Mouse (Mus musculus): Measurements from ENCODE around the gene Vamp4. TPM values are rescaled to one million over a fixed set of nuclear protein-coding genes. Genes with fewer than 3 reads are reported as not detected.
"Not testable (repeated sequence)": the region's sequence is repeated elsewhere in the genome, so short reads cannot be mapped to it uniquely, and the experiment has no call there.

The Vamp4 gene
- polyA plus RNA-seq, 1 experiment from 2014 or later = 56.4 TPM

DNA sequence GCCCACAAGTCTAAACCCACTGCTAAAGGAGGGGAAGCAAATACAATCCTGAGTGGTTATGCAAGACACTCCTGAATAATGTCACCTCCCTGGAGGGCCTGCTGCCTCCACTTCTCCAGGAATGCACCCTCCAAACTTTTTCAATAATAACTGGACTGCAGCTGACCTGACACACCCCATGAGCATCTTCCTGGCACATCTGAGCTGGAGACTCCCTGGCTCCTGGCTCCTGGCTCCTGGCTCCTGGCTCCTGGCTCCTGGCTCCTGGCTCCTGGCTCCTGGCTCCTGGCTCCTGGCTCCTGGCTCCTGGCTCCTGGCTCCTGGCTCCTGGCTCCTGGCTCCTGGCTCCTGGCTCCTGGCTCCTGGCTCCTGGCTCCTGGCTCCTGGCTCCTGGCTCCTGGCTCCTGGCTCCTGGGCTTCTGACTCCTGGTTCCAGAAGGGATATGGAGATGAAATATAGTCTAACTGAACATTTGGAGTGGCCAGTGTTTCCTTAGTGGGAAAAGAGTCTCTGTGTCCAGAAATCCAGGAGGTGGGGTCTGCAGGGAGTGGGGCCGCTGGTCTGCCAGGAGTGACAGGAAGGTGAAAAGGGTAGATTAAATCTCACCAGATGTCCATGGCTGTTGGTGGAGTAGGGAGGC is 65.1 kb downstream of the Vamp4 start:
- not testable (repeated sequence) for H3K4me2 ChIP-seq (ENCODE audit: low read depth, low read length); ATAC-seq (ENCODE audit: insufficient read depth, low FRiP score); H3K27me3 ChIP-seq (ENCODE audit: control insufficient read depth, insufficient read depth, low read length); H3K4me3 ChIP-seq (replicated peaks; ENCODE audit: low read length); H3K9me3 ChIP-seq (replicated peaks; ENCODE audit: control insufficient read depth, low read length); H3K4me1 ChIP-seq (ENCODE audit: control insufficient read depth, insufficient read depth, low read length); H3K9ac ChIP-seq (ENCODE audit: low read length); H3K36me3 ChIP-seq (ENCODE audit: control insufficient read depth, insufficient read depth, low read length); H3K27ac ChIP-seq (ENCODE audit: low read length)
- WGBS = 46% methylated on average over 1 of the region's 1 CpGs

- Histone ChIP-seq H3K27me3 (ENCODE audit: control insufficient read depth, insufficient read depth, low read length) (no peaks in the 10 kb centered on the region), H3K4me1 (ENCODE audit: control insufficient read depth, insufficient read depth, low read length) (no peaks in the 10 kb centered on the region), H3K27ac (ENCODE audit: low read length) (no peak overlapping the region), H3K9ac (ENCODE audit: low read length) (no peak overlapping the region), H3K9me3 (replicated peaks; ENCODE audit: control insufficient read depth, low read length) (no peaks in the 10 kb centered on the region), H3K4me3 (replicated peaks; ENCODE audit: low read length) (no peak overlapping the region), H3K36me3 (ENCODE audit: control insufficient read depth, insufficient read depth, low read length) (no peaks in the 10 kb centered on the region), H3K4me2 (ENCODE audit: low read depth, low read length) (no peak overlapping the region)
- ATAC-seq (ENCODE audit: insufficient read depth, low FRiP score) = no peak
- 61% methylated on average over 3 of the region's 3 CpGs for WGBS
Observed at GRCm38 (mm10) chr1:162636516-162636915, 66.2 kb downstream of the Vamp4 start.

- H3K9ac ChIP-seq (ENCODE audit: low read length) = no peak overlapping the region
- no peak for ATAC-seq (ENCODE audit: insufficient read depth, low FRiP score)
- no peaks in the 10 kb centered on the region for H3K36me3 ChIP-seq (ENCODE audit: control insufficient read depth, insufficient read depth, low read length)
- H3K9me3 ChIP-seq (replicated peaks; ENCODE audit: control insufficient read depth, low read length) = no peaks in the 10 kb centered on the region
- 90% methylated on average over 4 of the region's 4 CpGs for WGBS
- no peak overlapping the region for H3K4me2 ChIP-seq (ENCODE audit: low read depth, low read length)
- H3K4me3 ChIP-seq (replicated peaks; ENCODE audit: low read length) = no peak overlapping the region
- H3K4me1 ChIP-seq (ENCODE audit: control insufficient read depth, insufficient read depth, low read length) = no peaks in the 10 kb centered on the region
- H3K27me3 ChIP-seq (ENCODE audit: control insufficient read depth, insufficient read depth, low read length) = no peaks in the 10 kb centered on the region
- H3K27ac ChIP-seq (ENCODE audit: low read length) = no peak overlapping the region
Observed at GRCm38 (mm10) chr1:162638535-162638934, 68.2 kb downstream of the Vamp4 start.

DNA sequence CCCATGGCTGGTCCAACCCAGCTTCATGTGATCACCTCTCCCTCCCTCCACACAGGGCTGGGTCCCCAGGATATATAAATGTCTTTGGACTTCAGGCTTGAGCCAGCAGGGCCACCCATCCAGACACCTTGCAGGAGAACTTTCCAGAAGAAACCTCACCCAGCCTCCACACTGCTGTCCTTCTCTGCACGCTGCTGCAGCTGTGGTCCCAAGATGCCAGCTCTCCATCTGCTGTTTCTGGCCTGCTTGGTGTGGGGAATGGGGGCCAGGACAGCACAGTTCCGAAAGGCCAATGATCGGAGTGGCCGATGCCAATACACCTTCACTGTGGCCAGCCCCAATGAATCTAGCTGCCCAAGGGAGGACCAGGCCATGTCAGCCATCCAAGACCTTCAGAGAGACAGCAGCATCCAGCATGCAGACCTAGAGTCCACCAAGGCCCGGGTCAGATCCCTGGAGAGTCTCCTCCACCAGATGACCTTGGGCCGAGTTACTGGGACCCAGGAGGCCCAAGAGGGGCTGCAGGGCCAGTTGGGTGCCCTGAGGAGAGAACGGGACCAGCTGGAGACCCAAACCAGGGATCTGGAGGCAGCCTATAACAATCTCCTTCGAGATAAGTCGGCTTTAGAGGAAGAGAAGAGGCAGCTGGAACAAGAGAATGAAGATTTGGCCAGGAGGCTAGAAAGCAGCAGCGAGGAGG is 68.9 kb downstream of the Vamp4 start, which contains the start of gene Myoc:
TSS of gene Myoc (plus strand) at position 105 of the 700 bp plus-strand sequence.
- Histone ChIP-seq H3K4me3 (replicated peaks; ENCODE audit: low read length) (no peak within 1 kb of the TSS), H3K9me3 (replicated peaks; ENCODE audit: control insufficient read depth, low read length) (no peaks in the 10 kb centered on the region), H3K27me3 (ENCODE audit: control insufficient read depth, insufficient read depth, low read length) (no peaks in the 10 kb centered on the region), H3K27ac (ENCODE audit: low read length) (no peak within 1 kb of the TSS), H3K4me1 (ENCODE audit: control insufficient read depth, insufficient read depth, low read length) (peaks cover 3% of the 10 kb centered on the region; the same call in 1 of the 2 replicates), H3K4me2 (ENCODE audit: low read depth, low read length) (no peak within 1 kb of the TSS), H3K36me3 (ENCODE audit: control insufficient read depth, insufficient read depth, low read length) (no peaks in the 10 kb centered on the region), H3K9ac (ENCODE audit: low read length) (no peak within 1 kb of the TSS)
- no peak; the same call in 1 of the 2 replicates for ATAC-seq (ENCODE audit: insufficient read depth, low FRiP score)
- WGBS = 75% methylated on average over 10 of the region's 10 CpGs

DNA sequence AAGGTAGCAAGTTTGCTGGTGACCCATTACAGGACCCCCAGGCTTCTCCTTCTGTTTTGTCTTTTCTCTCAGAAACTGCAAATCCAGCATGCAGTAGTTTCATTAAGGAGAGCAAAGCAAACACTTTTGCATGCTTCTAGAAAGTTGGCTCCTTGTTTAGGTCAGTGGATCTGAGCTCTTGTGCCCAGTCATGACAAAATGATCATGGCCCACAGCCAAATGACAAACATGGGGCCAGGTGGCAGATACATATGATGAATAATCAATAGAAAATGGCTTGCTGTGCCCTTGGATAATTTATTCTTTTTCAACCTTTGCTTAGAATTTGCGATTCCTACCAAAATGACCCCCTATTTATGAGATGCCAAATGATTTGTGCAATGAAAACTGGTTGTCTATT is 69.5 kb downstream of the Vamp4 start:
- no peak overlapping the region for H3K9ac ChIP-seq (ENCODE audit: low read length)
- WGBS = 83% methylated on average over 1 of the region's 1 CpGs
- no peaks in the 10 kb centered on the region for H3K36me3 ChIP-seq (ENCODE audit: control insufficient read depth, insufficient read depth, low read length)
- H3K9me3 ChIP-seq (replicated peaks; ENCODE audit: control insufficient read depth, low read length) = no peaks in the 10 kb centered on the region
- peaks cover 3% of the 10 kb centered on the region; the same call in 1 of the 2 replicates for H3K4me1 ChIP-seq (ENCODE audit: control insufficient read depth, insufficient read depth, low read length)
- no peaks in the 10 kb centered on the region for H3K27me3 ChIP-seq (ENCODE audit: control insufficient read depth, insufficient read depth, low read length)
- no peak for ATAC-seq (ENCODE audit: insufficient read depth, low FRiP score)
- no peak overlapping the region for H3K27ac ChIP-seq (ENCODE audit: low read length)
- no peak overlapping the region for H3K4me3 ChIP-seq (replicated peaks; ENCODE audit: low read length)
- no peak overlapping the region for H3K4me2 ChIP-seq (ENCODE audit: low read depth, low read length)

GRCm38 (mm10) chr1:162642591-162642990 is 72.3 kb downstream of the Vamp4 start:
- H3K36me3 ChIP-seq (ENCODE audit: control insufficient read depth, insufficient read depth, low read length) = no peaks in the 10 kb centered on the region
- no peak for ATAC-seq (ENCODE audit: insufficient read depth, low FRiP score)
- H3K4me1 ChIP-seq (ENCODE audit: control insufficient read depth, insufficient read depth, low read length) = peaks cover 3% of the 10 kb centered on the region; the same call in 1 of the 2 replicates
- H3K9ac ChIP-seq (ENCODE audit: low read length) = no peak overlapping the region
- H3K9me3 ChIP-seq (replicated peaks; ENCODE audit: control insufficient read depth, low read length) = no peaks in the 10 kb centered on the region
- H3K27me3 ChIP-seq (ENCODE audit: control insufficient read depth, insufficient read depth, low read length) = no peaks in the 10 kb centered on the region
- H3K27ac ChIP-seq (ENCODE audit: low read length) = no peak overlapping the region
- H3K4me2 ChIP-seq (ENCODE audit: low read depth, low read length) = no peak overlapping the region
- no peak overlapping the region for H3K4me3 ChIP-seq (replicated peaks; ENCODE audit: low read length)
- 70% methylated on average over 3 of the region's 3 CpGs for WGBS

DNA sequence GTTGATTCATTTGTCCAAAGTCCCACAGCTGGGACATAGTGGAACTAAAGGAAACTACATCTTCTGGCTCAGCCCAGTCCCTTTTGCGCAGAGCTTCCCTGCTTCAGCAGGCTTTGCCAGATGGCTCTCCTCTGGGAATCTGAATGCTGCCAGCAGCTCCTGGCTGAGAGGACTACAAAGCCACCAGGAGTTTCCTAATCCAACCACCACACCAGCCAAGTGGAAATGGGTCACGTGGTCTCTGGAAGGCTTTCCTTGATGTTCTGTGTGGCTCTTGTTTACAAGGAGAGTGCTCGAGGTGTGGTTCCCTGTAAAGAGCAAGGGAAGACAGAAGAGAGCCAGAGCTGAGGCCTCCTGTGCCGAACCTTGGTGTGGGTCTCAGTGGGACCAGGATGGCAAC is 73.4 kb downstream of the Vamp4 start:
- 26% methylated on average over 4 of the region's 4 CpGs for WGBS
- Histone ChIP-seq H3K4me1 (ENCODE audit: control insufficient read depth, insufficient read depth, low read length) (peaks cover 3% of the 10 kb centered on the region; the same call in 1 of the 2 replicates), H3K27ac (ENCODE audit: low read length) (no peak overlapping the region), H3K4me3 (replicated peaks; ENCODE audit: low read length) (no peak overlapping the region), H3K4me2 (ENCODE audit: low read depth, low read length) (no peak overlapping the region), H3K9ac (ENCODE audit: low read length) (no peak overlapping the region), H3K27me3 (ENCODE audit: control insufficient read depth, insufficient read depth, low read length) (no peaks in the 10 kb centered on the region), H3K36me3 (ENCODE audit: control insufficient read depth, insufficient read depth, low read length) (no peaks in the 10 kb centered on the region), H3K9me3 (replicated peaks; ENCODE audit: control insufficient read depth, low read length) (no peaks in the 10 kb centered on the region)
- no peak for ATAC-seq (ENCODE audit: insufficient read depth, low FRiP score)

DNA sequence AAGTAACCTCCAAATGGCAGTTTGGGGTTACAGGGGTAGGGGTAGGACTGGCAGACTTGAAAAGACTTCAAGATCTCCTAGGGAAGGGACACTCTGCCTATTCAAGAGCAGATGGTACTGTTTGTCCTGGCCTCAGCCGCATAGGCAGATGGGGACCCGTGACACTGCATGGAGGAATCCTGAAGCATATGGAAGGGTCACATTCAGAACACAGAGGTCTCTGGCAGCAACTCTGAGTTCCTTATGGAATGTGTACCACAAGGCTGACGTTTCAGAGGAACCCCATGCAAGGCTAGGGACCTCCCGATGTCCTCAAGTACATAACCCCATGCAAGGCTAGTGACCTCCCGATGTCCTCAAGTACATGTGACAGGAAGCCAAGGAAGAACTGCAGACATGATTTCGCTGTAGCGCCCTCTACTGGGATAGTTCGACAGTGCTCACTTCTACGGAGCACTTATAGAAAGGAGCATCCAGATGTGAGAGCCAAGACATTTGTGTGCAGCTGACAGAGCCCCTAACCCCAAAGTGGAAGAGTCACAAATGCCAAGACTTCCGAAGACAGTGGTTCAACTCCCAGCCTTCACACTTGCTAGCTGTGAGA is 75.9 kb downstream of the Vamp4 start:
- H3K27ac ChIP-seq (ENCODE audit: low read length) = no peak overlapping the region
- no peaks in the 10 kb centered on the region for H3K36me3 ChIP-seq (ENCODE audit: control insufficient read depth, insufficient read depth, low read length)
- no peak overlapping the region for H3K4me3 ChIP-seq (replicated peaks; ENCODE audit: low read length)
- H3K9me3 ChIP-seq (replicated peaks; ENCODE audit: control insufficient read depth, low read length) = no peaks in the 10 kb centered on the region
- ATAC-seq (ENCODE audit: insufficient read depth, low FRiP score) = no peak
- WGBS = 71% methylated on average over 10 of the region's 10 CpGs
- H3K4me1 ChIP-seq (ENCODE audit: control insufficient read depth, insufficient read depth, low read length) = peaks cover 3% of the 10 kb centered on the region; the same call in 1 of the 2 replicates
- H3K27me3 ChIP-seq (ENCODE audit: control insufficient read depth, insufficient read depth, low read length) = no peaks in the 10 kb centered on the region
- no peak overlapping the region for H3K9ac ChIP-seq (ENCODE audit: low read length)
- H3K4me2 ChIP-seq (ENCODE audit: low read depth, low read length) = no peak overlapping the region

DNA sequence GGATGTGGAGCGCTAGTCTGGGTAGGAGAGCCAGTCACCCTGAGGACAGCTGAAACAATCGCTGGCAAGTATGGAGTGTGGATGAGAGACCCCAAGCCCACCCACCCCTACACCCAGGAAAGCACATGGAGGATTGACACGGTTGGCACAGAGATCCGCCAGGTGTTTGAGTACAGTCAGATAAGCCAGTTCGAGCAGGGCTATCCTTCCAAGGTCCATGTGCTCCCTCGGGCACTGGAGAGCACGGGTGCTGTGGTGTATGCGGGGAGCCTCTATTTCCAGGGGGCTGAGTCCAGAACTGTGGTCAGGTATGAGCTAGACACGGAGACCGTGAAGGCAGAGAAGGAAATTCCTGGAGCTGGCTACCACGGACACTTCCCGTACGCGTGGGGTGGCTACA is 78.1 kb downstream of the Vamp4 start:
- Histone ChIP-seq H3K27ac (ENCODE audit: low read length) (no peak overlapping the region), H3K4me2 (ENCODE audit: low read depth, low read length) (no peak overlapping the region), H3K36me3 (ENCODE audit: control insufficient read depth, insufficient read depth, low read length) (no peaks in the 10 kb centered on the region), H3K4me3 (replicated peaks; ENCODE audit: low read length) (no peak overlapping the region), H3K9me3 (replicated peaks; ENCODE audit: control insufficient read depth, low read length) (no peaks in the 10 kb centered on the region), H3K4me1 (ENCODE audit: control insufficient read depth, insufficient read depth, low read length) (peaks cover 3% of the 10 kb centered on the region; the same call in 1 of the 2 replicates), H3K9ac (ENCODE audit: low read length) (no peak overlapping the region), H3K27me3 (ENCODE audit: control insufficient read depth, insufficient read depth, low read length) (no peaks in the 10 kb centered on the region)
- 91% methylated on average over 14 of the region's 14 CpGs for WGBS
- ATAC-seq (ENCODE audit: insufficient read depth, low FRiP score) = no peak

Measured in stomach, embryonic 16.5 days (tissue).